Mouse (Mus musculus) MEL (cell line): ENCODE data around the gene Gm20662. TPM values are rescaled to one million over a fixed set of nuclear protein-coding genes. Genes with fewer than 3 reads are reported as not detected.

Source experiments
- DNase-seq: peaks from one replicate; pipeline ENCODE4 v3.0.0; 2011; ENCODE audit warnings: low read depth, low spot score
- H3K27ac ChIP-seq: 2 replicates; pipeline ENCODE4 v1.5.1; 2012; ENCODE audit warnings: low read depth, mild to moderate bottlenecking, control low read depth, low read length, moderate library complexity; ENCODE audit not compliant: control insufficient read depth
- H3K27me3 ChIP-seq, 2 experiments: fragments of 150-350 bp in 1 of 2; sonication (generic) in 1 of 2; 2 replicates each; pipeline ENCODE4 v1.6.1; 2012; ENCODE audit warnings: low read length in 2 of 2, mild to moderate bottlenecking in 2 of 2, improper control_type of control experiment in 1 of 2, moderate library complexity in 1 of 2; ENCODE audit not compliant: insufficient read depth in 2 of 2, control insufficient read depth in 1 of 2
- H3K36me3 ChIP-seq, 2 experiments: 2 replicates each; pipeline ENCODE4 v1.6.1; 2012 to 2014; ENCODE audit warnings: low read length in 2 of 2, improper control_type of control experiment in 1 of 2, inconsistent platforms in 1 of 2, mild to moderate bottlenecking in 1 of 2; ENCODE audit not compliant: insufficient read depth in 2 of 2, control insufficient read depth in 1 of 2
- H3K4me1 ChIP-seq, 2 experiments: fragments of 150-350 bp in 1 of 2; sonication (generic) in 1 of 2; 2 replicates each; pipeline ENCODE4 v1.6.1; 2012; ENCODE audit warnings: low read length in 2 of 2, improper control_type of control experiment in 1 of 2, mild to moderate bottlenecking in 1 of 2; ENCODE audit not compliant: insufficient read depth in 2 of 2, control insufficient read depth in 1 of 2
- H3K4me3 ChIP-seq, 2 experiments: fragments of 150-350 bp in 1 of 2; sonication (generic) in 1 of 2; 2 replicates each; pipeline ENCODE4 v1.5.1; 2012; ENCODE audit warnings: low read depth in 2 of 2, low read length in 2 of 2, mild to moderate bottlenecking in 2 of 2, moderate library complexity in 2 of 2, control low read depth in 1 of 2, improper control_type of control experiment in 1 of 2; ENCODE audit not compliant: control insufficient read depth in 1 of 2, insufficient read depth in 1 of 2
- H3K79me2 ChIP-seq: 2 replicates; pipeline ENCODE4 v1.6.1; 2012; ENCODE audit warnings: mild to moderate bottlenecking, low read length, moderate library complexity; ENCODE audit not compliant: control insufficient read depth, poor library complexity, insufficient read depth
- H3K9ac ChIP-seq: 2 replicates; pipeline ENCODE4 v1.6.1; 2012; ENCODE audit warnings: low read depth, mild to moderate bottlenecking, control low read depth, low read length, moderate library complexity; ENCODE audit not compliant: control insufficient read depth, poor library complexity, severe bottlenecking
- H3K9me3 ChIP-seq: fragments of 150-350 bp; sonication (generic); replicated peaks from 2 replicates; pipeline ENCODE4 v1.6.1; 2012; ENCODE audit warnings: mild to moderate bottlenecking, low read length, improper control_type of control experiment, moderate library complexity; ENCODE audit not compliant: insufficient read depth
- BHLHE40 ChIP-seq: IDR thresholded peaks from 2 replicates; pipeline ENCODE4 v1.6.1; 2012; ENCODE audit warnings: low read depth, mild to moderate bottlenecking, inconsistent platforms, low read length, improper control_type of control experiment, borderline replicate concordance
- CHD1 ChIP-seq: IDR thresholded peaks from 2 replicates; pipeline ENCODE4 v1.6.1; 2012; ENCODE audit warnings: low read depth, mild to moderate bottlenecking, inconsistent platforms, low read length, improper control_type of control experiment
- CHD2 ChIP-seq: IDR thresholded peaks from 2 replicates; pipeline ENCODE4 v1.6.1; 2011; ENCODE audit warnings: low read length, improper control_type of control experiment
- E2F4 ChIP-seq: IDR thresholded peaks from 2 replicates; pipeline ENCODE4 v1.6.1; 2011; ENCODE audit warnings: low read depth, low read length, improper control_type of control experiment, borderline replicate concordance
- ELF1 ChIP-seq: IDR thresholded peaks from 2 replicates; pipeline ENCODE4 v1.6.1; 2014; ENCODE audit warnings: low read depth, mild to moderate bottlenecking, inconsistent platforms, low read length, improper control_type of control experiment, moderate library complexity
- EP300 ChIP-seq, 2 experiments: IDR thresholded peaks; 2 replicates each; pipeline ENCODE4 v1.6.1; 2011; ENCODE audit warnings: improper control_type of control experiment in 2 of 2, low read length in 2 of 2, low read depth in 1 of 2, mild to moderate bottlenecking in 1 of 2
- GABPA ChIP-seq: IDR thresholded peaks from 2 replicates; pipeline ENCODE4 v1.6.1; 2012; ENCODE audit warnings: low read depth, mild to moderate bottlenecking, inconsistent platforms, low read length, improper control_type of control experiment, moderate library complexity
- GATA1 ChIP-seq: IDR thresholded peaks from 2 replicates; pipeline ENCODE4 v1.6.1; 2011; ENCODE audit warnings: low read depth, low read length, improper control_type of control experiment
- HCFC1 ChIP-seq: IDR thresholded peaks from 2 replicates; pipeline ENCODE4 v1.6.1; 2012; ENCODE audit warnings: low read depth, mild to moderate bottlenecking, inconsistent platforms, low read length, improper control_type of control experiment, moderate library complexity
- JUND ChIP-seq: IDR thresholded peaks from 2 replicates; pipeline ENCODE4 v1.6.1; 2011; ENCODE audit warnings: low read depth, mild to moderate bottlenecking, improper control_type of control experiment, low read length
- KAT2A ChIP-seq: conservative IDR thresholded peaks from 2 replicates; pipeline ENCODE4 v1.6.1; 2012; ENCODE audit warnings: low read depth, low read length, improper control_type of control experiment, inconsistent platforms
- MAFK ChIP-seq: IDR thresholded peaks from 2 replicates; pipeline ENCODE4 v1.6.1; 2011; ENCODE audit warnings: low read depth, mild to moderate bottlenecking, low read length, improper control_type of control experiment, borderline replicate concordance
- MAZ ChIP-seq: IDR thresholded peaks from 2 replicates; pipeline ENCODE4 v1.6.1; 2012; ENCODE audit warnings: low read depth, mild to moderate bottlenecking, inconsistent platforms, low read length, improper control_type of control experiment
- MXI1 ChIP-seq: IDR thresholded peaks from 2 replicates; pipeline ENCODE4 v1.6.1; 2011; ENCODE audit warnings: mild to moderate bottlenecking, low read depth, low read length, improper control_type of control experiment
- MYC ChIP-seq: IDR thresholded peaks from 2 replicates; pipeline ENCODE4 v1.6.1; 2011; ENCODE audit warnings: low read depth, mild to moderate bottlenecking, low read length, improper control_type of control experiment, moderate library complexity
- NELFE ChIP-seq: IDR thresholded peaks from 2 replicates; pipeline ENCODE4 v1.6.1; 2011; ENCODE audit warnings: low read depth, low read length, improper control_type of control experiment
- NRF1 ChIP-seq: IDR thresholded peaks from 2 replicates; pipeline ENCODE4 v1.6.1; 2014; ENCODE audit warnings: low read depth, mild to moderate bottlenecking, inconsistent platforms, low read length, improper control_type of control experiment, moderate library complexity; ENCODE audit not compliant: poor library complexity, insufficient read depth, severe bottlenecking
- POLR2A ChIP-seq, 2 experiments: IDR thresholded peaks; 2 replicates each; pipeline ENCODE4 v1.6.1; 2011 to 2012; ENCODE audit warnings: low read length in 2 of 2, mild to moderate bottlenecking in 2 of 2, control low read depth in 1 of 2, improper control_type of control experiment in 1 of 2, low read depth in 1 of 2, moderate library complexity in 1 of 2; ENCODE audit not compliant: control insufficient read depth in 1 of 2, insufficient read depth in 1 of 2, poor library complexity in 1 of 2
- POLR2AphosphoS2 ChIP-seq: IDR thresholded peaks from 2 replicates; pipeline ENCODE4 v1.6.1; 2011; ENCODE audit warnings: low read length, improper control_type of control experiment
- POLR2AphosphoS5 ChIP-seq: IDR thresholded peaks from 2 replicates; pipeline ENCODE4 v1.6.1; 2012; ENCODE audit warnings: low read depth, borderline replicate concordance, mild to moderate bottlenecking, inconsistent platforms, low read length, moderate library complexity, mixed read lengths
- RAD21 ChIP-seq: IDR thresholded peaks from 2 replicates; pipeline ENCODE4 v1.6.1; 2011; ENCODE audit warnings: mild to moderate bottlenecking, low read depth, low read length, improper control_type of control experiment
- RCOR1 ChIP-seq: IDR thresholded peaks from 2 replicates; pipeline ENCODE4 v1.6.1; 2012; ENCODE audit warnings: low read depth, mild to moderate bottlenecking, inconsistent platforms, low read length, improper control_type of control experiment
- TCF12 ChIP-seq: IDR thresholded peaks from 2 replicates; pipeline ENCODE4 v1.6.1; 2014; ENCODE audit warnings: low read depth, mild to moderate bottlenecking, inconsistent platforms, low read length, improper control_type of control experiment, moderate library complexity
- UBTF ChIP-seq: IDR thresholded peaks from 2 replicates; pipeline ENCODE4 v1.6.1; 2012; ENCODE audit warnings: low read depth, mild to moderate bottlenecking, inconsistent platforms, low read length, improper control_type of control experiment, moderate library complexity, borderline replicate concordance; ENCODE audit not compliant: insufficient read depth
- ZC3H11A ChIP-seq: IDR thresholded peaks from 2 replicates; pipeline ENCODE4 v1.6.1; 2012; ENCODE audit warnings: low read depth, mild to moderate bottlenecking, inconsistent platforms, low read length, improper control_type of control experiment
- ZKSCAN1 ChIP-seq: IDR thresholded peaks from 2 replicates; pipeline ENCODE4 v1.6.1; 2012; ENCODE audit warnings: low read depth, mild to moderate bottlenecking, inconsistent platforms, low read length, improper control_type of control experiment, moderate library complexity
- ZMIZ1 ChIP-seq: IDR thresholded peaks from 2 replicates; pipeline ENCODE4 v1.6.1; 2012; ENCODE audit warnings: low read depth, mild to moderate bottlenecking, inconsistent platforms, low read length, improper control_type of control experiment, moderate library complexity
- polyA plus RNA-seq, 2 experiments: library from polyadenylated mRNA; stranded (reverse) in 1 of 2; unstranded in 1 of 2; fragments of >175 nt in 1 of 2; fragments of >200 nt in 1 of 2; gene quantifications; 2 replicates each; pipeline versions ENCODE4 v1.2.1 to v1.2.4; 2012; ENCODE audit warnings: low replicate concordance in 2 of 2, low read depth in 1 of 2; ENCODE audit not compliant: insufficient read length in 2 of 2, insufficient read depth in 1 of 2, missing spikeins in 1 of 2
- total RNA-seq: library from RNA; depleted of rRNA; stranded (reverse); fragments of 300-350 nt; gene quantifications from 2 replicates; pipeline ENCODE4 v1.2.3, GENCODE M21; 2012

Gene Gm20662
- total and polyA plus RNA-seq, 3 experiments: 0.73 to 1.2 TPM; not detected in 1

DNA sequence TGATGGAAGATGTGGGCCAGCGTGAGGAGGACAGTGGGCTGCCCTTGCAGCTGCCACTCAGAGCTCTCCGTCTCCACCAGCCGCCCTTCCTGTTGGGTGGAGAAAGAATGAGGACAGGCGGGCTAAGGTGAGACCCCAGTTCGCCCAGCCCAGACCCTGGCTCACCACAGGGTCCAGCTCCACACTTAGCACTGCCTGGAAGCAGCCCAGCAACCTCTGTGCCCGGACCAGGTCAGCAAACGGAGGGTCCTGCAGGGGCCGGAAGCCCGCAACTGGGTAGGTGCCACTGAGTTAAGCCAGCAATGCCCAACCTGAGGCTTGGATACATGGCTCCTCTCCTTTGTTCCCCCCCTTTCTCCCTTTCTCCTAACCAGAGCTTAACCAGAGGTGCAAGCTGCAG is 72.9 kb downstream of the Gm20662 start:
- H3K27ac ChIP-seq: no peak overlapping the region
- TF ChIP-seq RAD21: no peak
- TF ChIP-seq TCF12: no peak
- no peak for TF ChIP-seq RCOR1
- no peak for TF ChIP-seq GABPA
- no peak for TF ChIP-seq MAFK
- no peak for TF ChIP-seq CHD2
- H3K79me2 ChIP-seq: no peaks in the 10 kb centered on the region
- H3K9ac ChIP-seq: no peak overlapping the region
- no peaks in the 10 kb centered on the region for H3K9me3 ChIP-seq
- no peaks in the 10 kb centered on the region for H3K27me3 ChIP-seq
- H3K4me1 ChIP-seq: no peaks in the 10 kb centered on the region
- H3K36me3 ChIP-seq: no peaks in the 10 kb centered on the region; a peak in 1 of 4 replicates
- DNase-seq: no peak
- no peak overlapping the region for H3K4me3 ChIP-seq

DNA sequence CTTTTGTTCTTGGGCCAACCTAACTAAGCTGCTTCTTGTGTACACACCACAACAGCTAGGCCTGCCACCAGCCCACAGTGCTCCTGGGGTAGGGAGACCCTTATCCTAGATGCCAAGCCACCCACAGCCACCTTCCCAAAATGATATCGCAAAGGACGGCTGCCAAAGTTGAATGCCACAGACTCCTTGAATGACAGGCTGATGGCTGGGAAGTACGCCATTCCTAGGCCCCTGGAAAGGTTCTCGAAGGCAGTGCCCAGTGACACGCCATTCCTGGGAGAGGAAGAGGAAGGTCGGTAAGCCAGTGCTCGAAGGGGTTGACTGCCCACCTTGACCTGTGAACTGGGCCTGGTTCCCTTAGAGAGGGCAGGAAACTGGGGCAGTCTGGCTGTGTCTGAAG is 73.4 kb downstream of the Gm20662 start:
- TF ChIP-seq KAT2A (no peak), NRF1 (no peak), MYC (no peak), POLR2AphosphoS2 (no peak), MXI1 (no peak), RCOR1 (no peak), POLR2A (IDR thresholded peaks at IDR 0.05; ENCODE audit: control insufficient read depth in 1 of 2, insufficient read depth in 1 of 2, low read depth in 1 of 2, low read length in 2 of 2, poor library complexity in 1 of 2) (no peak), GABPA (no peak), POLR2AphosphoS5 (no peak)

DNA sequence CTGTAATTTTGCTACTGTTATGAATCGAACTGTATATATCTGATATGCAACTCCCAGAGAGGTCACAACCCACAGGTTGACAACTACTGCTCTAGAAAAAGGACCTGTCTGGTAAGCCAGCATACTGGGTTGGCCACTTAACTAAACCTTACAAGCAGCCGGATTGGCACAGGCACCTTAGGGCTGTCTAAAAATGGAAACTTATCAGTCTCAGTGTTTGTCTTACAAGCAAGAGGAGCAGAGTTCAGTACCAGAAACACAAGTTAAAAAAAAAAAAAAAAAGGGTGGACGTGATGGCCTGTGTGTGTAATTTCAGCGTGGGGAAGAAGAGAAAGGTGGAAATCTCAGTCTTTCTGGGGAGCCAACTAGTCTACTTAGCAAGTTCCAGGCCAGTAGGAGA is 75.7 kb downstream of the Gm20662 start:
- H3K79me2 ChIP-seq: no peaks in the 10 kb centered on the region
- H3K27ac ChIP-seq: no peak overlapping the region
- no peak overlapping the region for H3K9ac ChIP-seq
- no peaks in the 10 kb centered on the region for H3K27me3 ChIP-seq
- no peak for DNase-seq
- H3K4me1 ChIP-seq: no peaks in the 10 kb centered on the region
- H3K4me3 ChIP-seq: no peak overlapping the region
- H3K9me3 ChIP-seq: no peaks in the 10 kb centered on the region
- H3K36me3 ChIP-seq: no peaks in the 10 kb centered on the region; a peak in 1 of 4 replicates
- TF ChIP-seq ZC3H11A (no peak), E2F4 (no peak), EP300 (IDR thresholded peaks at IDR 0.05; ENCODE audit: low read depth in 1 of 2, low read length in 2 of 2) (no peak), GABPA (no peak), GATA1 (no peak), POLR2AphosphoS2 (no peak), ZMIZ1 (no peak), ELF1 (no peak), NELFE (no peak), JUND (no peak), MAZ (no peak), CHD1 (no peak), ZKSCAN1 (no peak), HCFC1 (no peak), UBTF (no peak), BHLHE40 (no peak)

More for the DNA sequence above, 73.4 kb downstream of the Gm20662 start:
- DNase-seq: no peak
- Histone ChIP-seq H3K79me2 (no peaks in the 10 kb centered on the region), H3K4me1 (no peaks in the 10 kb centered on the region), H3K9ac (no peak overlapping the region), H3K27me3 (no peaks in the 10 kb centered on the region), H3K27ac (no peak overlapping the region), H3K9me3 (no peaks in the 10 kb centered on the region), H3K4me3 (no peak overlapping the region), H3K36me3 (no peaks in the 10 kb centered on the region; a peak in 1 of 4 replicates)
